In genomic region chr9:69435662-69436061, GRCm38 (mm10) we compare ENCODE assay signal across 17 mouse cellular contexts.
"Had no signal": no experiment of that assay in that cellular context is flagged by ENCODE, and none has a peak within 500 bp of the region (broad histone marks: within the 10 kb centered on the region; RNA-seq: fewer than 3 reads in every experiment).

No protein-coding gene starts in this region.

- H3K27me3 ChIP-seq: limb, embryonic 13.5 days; liver, embryonic 13.5 days; megakaryocyte, embryonic 14.5 days; midbrain, embryonic 15.5 days; neural tube, embryonic 12.5 days; stomach, embryonic 15.5 days had no signal

- H3K4me2 ChIP-seq: limb, embryonic 13.5 days; liver, embryonic 13.5 days; lung, embryonic 14.5 days; midbrain, embryonic 11.5 days; midbrain, embryonic 15.5 days; neural tube, embryonic 12.5 days; stomach, embryonic 15.5 days had no signal

- H3K36me3 ChIP-seq: midbrain, embryonic 15.5 days had no signal

- H3K4me1 ChIP-seq: stomach, embryonic 15.5 days had no signal

- DNase-seq: kidney, adult 11 months; kidney, postnatal 10 days; left cerebral cortex, postnatal 4 days; liver, embryonic 13.5 days; lung, embryonic 14.5 days; lung, postnatal 10 days; retina, postnatal 1 day; right cerebral cortex, postnatal 4 days; thymus, adult 2 months; thymus, postnatal 25 days had no signal

- H3K9me3 ChIP-seq: limb, embryonic 13.5 days; liver, embryonic 13.5 days; megakaryocyte, embryonic 14.5 days; midbrain, embryonic 15.5 days; neural tube, embryonic 12.5 days; stomach, embryonic 15.5 days had no signal

- ATAC-seq: midbrain, embryonic 15.5 days had no signal

- H3K9ac ChIP-seq: limb, embryonic 13.5 days; liver, embryonic 13.5 days; lung, embryonic 14.5 days; midbrain, embryonic 15.5 days; neural tube, embryonic 12.5 days; stomach, embryonic 15.5 days had no signal

- H3K27ac ChIP-seq: limb, embryonic 13.5 days; liver, embryonic 13.5 days; macrophage; midbrain, embryonic 15.5 days; neural tube, embryonic 12.5 days; stomach, embryonic 15.5 days had no signal

- H3K4me3 ChIP-seq: limb, embryonic 13.5 days; liver, embryonic 13.5 days; megakaryocyte, embryonic 14.5 days; midbrain, embryonic 15.5 days; neural tube, embryonic 12.5 days; stomach, embryonic 15.5 days had no signal
